Mouse (Mus musculus) right cerebral cortex, postnatal 10 days (tissue): ENCODE data around the gene Aco2.

Experiments used
- DNase-seq, 2 experiments: peaks; one replicate each; pipeline ENCODE4 v3.0.0; 2021; ENCODE audit warnings: low spot score in 2 of 2

The Aco2 gene

DNA sequence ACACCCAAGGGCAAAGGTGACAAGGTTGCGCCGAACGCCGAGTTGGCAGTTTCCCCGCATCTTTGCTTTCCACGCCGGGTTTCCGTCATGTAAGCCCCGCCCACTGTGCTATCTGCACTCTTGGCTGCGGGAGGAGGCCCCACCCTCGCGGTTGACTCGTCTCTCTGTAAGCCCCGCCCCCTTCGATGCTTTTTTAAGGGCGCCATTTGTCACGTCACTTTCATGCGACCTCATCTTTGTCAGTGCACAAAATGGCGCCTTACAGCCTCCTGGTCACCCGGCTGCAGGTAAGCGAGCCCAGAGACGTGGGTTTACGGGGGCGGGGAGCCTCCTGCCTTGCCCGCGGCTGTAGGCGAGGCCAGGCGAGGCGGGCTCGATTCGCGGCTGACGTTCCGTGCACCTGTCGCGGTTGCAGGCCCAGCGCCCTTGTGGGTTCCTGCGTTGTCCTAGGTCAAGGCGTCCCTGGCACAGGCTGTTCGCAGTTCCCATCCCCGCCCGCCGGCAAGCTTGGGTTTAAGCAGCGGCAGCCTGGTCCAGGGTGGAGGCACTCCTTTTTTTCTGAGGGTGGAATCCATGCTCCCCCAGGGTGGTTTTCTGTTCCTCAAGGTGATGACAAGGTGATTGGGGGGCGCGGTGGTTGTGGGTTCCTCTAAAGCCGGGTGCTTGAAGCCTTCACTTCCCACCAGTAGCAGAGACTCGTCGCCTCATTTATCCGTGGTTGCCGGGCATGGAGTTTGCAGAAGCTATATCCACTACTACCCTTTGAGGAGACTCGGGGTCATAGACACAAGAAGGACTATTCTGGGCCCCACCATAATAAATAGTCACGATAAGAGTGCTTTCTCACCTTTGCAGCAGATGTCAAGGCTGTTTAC lies at the start of gene Aco2:
Gene Aco2, plus strand, starts transcription at position 48 of the 875 bp plus-strand sequence.
- peak; percentile 99 to 100 for DNase-seq

GRCm38 (mm10) chr15:81822631-81823030 lies 49.5 kb upstream of the Aco2 start:
- DNase-seq, result no peak

DNA sequence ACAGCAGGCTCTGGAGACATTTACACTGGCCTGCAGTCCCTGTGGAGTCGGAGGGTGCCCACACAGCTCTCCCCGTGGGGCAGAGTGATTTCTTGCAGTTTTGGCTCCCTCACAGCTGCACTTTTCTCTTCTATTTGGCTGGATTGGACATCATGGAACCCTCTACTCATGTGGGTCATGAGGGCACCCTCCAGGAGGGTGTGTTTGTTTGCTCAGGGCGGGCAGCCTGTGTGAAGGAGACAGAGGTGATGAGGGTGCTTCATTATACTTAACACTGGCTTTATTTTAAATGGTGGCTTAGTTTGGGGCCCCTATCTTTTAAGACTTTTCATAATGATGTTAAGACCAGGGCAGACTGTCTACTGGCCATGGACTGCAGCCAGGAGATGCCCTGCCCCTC lies 47.3 kb upstream of the Aco2 start:
- DNase-seq, result no peak

- DNase-seq, result no peak
These were observed 43.5 kb upstream of the Aco2 start for GRCm38 (mm10) chr15:81828426-81829207.

GRCm38 (mm10) chr15:81829208-81829580 lies 42.9 kb upstream of the Aco2 start:
- no peak for DNase-seq

- no peak for DNase-seq
These were observed 41.6 kb upstream of the Aco2 start for GRCm38 (mm10) chr15:81830530-81830929.

- DNase-seq, result peak; percentile 90 to 92
These were observed 40.8 kb upstream of the Aco2 start for GRCm38 (mm10) chr15:81831136-81831825.

DNA sequence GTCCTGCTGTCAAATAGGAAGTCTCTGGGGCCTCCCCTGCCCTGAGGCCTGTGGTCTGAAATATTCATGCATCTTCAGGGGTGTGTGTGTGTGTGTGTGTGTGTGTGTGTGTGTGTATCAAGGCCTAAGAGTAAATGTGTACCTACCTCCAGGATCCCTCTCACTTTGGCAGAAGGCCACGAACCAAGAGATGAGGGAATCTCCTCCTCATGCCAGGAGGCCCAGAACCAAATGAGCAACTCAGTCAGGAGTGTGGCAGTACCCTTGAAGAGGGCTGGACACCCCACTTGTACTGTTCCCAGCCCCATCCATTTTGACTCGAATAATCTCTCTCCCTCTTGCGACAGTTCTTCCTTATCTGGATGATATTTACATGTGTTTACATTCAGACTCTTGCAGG lies 39.9 kb upstream of the Aco2 start:
- DNase-seq, result no peak

DNA sequence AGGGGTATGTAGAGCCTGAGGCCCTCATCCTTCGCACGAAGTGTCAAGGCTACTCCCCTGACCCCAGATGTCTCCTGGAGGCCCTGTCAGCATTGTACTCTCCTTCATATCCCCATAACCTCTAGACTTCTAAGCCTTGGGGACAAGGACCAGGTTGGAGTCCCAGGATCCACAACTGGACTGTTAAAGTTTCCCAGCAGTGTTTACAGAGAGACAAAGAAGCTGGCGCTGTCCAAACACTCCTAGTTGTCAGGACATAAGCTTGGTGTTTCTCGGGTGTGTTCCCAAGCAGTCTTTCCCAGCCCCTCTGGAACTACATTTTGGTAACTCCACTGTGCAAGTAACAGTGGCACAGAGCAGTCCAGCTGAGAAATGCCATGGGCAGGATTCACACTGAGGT lies 38.6 kb upstream of the Aco2 start:
- no peak for DNase-seq

- no peak for DNase-seq
These were observed 37.8 kb upstream of the Aco2 start for GRCm38 (mm10) chr15:81834171-81834841.

DNA sequence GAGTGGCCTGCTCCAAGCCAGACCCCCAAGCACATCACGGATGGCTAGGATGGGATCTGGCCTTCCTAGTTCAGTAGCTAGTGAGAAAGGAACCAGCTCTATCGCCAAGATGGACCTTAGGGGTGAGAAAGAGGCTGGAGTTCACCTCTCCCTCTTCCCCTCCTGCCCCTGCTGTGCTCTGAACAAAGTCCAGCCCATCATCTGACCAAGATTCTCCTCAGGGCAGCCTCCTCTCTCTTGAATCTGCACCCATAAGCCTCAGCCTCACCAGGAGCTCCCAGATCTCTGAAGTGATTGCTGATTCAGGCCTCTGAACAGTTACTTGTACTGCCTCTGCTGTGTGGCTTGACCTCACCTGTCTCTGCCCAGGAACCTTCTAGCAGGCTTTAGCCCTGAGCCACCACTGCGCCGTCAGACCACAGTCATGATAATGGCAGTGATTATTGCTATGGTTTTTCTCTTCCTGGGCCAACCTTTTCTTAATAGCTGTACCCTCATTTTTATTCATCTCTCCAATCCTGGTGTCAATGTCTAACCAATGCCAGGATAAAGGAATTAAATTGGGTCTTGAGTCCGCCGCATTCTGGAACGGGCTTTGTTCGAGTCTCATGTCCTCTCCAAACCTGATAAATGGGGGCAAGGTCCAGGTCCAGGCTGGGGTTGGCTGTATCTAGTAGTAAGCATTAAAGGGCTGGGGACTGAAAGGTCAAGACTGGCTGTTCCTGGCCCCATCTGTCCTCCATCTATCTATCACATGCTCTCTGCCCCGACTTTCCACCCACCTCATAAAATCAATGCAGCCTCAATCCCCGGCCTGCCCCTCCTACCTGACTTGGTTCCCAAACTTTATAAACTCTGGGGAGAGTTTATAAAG lies 36.9 kb upstream of the Aco2 start:
- no peak for DNase-seq

DNA sequence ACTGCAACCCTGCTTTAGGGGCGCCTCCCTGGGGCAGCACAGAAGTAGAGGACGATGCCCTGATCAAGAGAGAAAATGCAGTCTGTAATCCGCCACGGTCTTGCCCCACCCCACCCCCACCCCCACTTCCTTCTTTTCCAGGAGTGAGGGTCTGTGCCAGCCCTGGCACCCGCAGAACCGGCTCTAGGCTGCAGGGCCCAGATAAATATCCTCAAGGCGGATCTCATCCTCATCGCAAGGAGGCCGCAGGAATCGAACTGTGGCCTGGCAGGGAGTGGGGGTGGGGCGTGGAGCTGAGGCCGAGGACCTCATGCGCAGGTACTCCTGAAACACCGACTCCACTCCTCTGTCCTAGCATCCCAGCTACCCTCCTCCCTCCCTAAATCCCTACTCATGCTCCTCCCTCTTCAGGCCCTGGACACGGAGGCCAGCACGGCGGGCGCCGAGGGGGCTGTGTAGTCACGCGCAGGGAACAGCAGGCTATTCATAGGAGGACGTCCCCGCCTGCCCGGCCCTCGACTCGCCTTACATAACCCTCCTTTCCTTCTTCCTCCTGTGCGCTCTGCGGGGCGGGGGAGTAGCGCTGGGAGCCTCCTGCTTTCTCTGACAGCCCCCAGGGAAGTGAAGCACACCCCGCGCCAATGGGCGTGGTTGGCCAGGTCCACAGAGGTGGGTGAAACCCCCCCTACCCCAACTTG lies 35.8 kb upstream of the Aco2 start:
- DNase-seq, result peak; percentile 90 to 92

GRCm38 (mm10) chr15:81836966-81837920 lies 34.9 kb upstream of the Aco2 start:
- DNase-seq, result no peak

DNA sequence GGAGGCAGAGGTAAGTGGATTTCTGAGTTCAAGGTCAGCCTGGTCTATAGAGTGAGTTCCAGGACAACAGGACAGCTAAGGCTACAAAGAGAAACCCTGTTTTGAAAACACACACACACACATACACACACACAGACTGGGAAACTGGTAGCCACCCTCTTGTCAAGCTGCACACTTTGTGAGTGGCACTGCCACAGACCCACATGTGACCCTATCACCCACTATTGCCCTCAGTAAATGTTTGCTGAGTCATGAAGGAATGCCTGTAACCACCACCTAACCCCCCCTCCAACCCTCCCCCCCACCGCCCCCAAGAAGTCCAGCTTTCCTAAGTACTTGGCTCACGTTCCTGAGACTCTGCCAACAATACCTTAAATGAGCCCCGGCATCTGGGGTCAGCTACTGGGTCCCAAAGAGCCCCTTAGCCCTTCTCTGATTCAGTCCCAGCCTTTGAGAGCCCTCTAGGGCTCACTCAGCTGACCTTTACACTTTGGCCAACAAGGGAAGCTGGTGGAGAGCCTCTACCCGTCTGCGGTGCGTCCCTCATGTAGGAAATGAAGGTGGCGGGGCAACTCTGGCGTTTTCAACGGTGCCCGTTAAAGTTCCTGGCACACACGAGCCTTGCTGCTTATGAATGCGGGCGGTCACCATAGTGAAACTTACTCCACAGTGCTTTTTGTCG lies 33.4 kb upstream of the Aco2 start:
- DNase-seq, result no peak

DNA sequence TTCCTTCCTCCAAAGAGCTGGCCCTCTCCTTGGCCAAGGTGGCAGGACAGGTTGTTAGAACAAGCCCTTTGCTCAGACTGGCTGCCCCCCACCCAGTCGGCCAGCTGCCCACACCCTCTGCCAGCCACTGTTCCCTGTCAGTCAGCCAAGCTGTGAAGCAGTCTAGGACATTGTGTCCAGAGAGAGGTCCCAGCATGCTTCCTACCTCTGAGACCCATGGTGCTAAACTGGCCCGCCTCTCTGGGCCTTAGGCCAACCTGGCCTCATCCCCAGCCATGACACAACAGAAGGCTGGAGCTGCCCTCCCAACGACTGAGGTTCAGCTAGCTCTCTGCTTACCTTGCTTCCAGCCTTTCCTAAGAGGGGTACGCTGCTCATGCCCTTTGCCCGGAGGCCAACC lies 32.5 kb upstream of the Aco2 start:
- DNase-seq, result peak; percentile 85 to 86

DNA sequence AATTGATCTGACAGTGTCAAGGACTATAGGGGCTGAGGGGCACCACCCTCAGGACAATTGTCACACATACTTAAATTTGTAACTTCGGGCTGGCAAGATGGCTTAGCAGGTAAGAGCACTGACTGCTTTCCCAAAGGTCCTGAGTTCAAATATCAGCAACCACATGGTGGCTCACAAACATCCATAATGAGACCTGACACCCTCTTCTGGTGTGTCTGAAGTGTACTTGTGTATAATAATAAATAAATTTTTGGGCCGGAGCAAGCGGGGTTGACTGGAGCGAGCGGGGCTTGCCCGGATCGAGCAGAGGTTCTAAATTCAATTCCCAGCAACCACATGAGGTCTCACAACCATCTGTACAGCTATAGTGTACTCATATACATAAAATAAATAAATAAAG lies 31.8 kb upstream of the Aco2 start:
- DNase-seq, result no peak

GRCm38 (mm10) chr15:81842275-81842674 lies 29.8 kb upstream of the Aco2 start:
- no peak for DNase-seq

- DNase-seq, result no peak
These were observed 27.0 kb upstream of the Aco2 start for GRCm38 (mm10) chr15:81845033-81845625.
